Mouse (Mus musculus): ENCODE data around the gene Lcmt1. TPM values are rescaled to one million over a fixed set of nuclear protein-coding genes. Genes with fewer than 3 reads are reported as not detected.
A peak's percentile ranks its signal among the peaks of the same experiment; 100 is the strongest.

Gene Lcmt1
- polyA plus RNA-seq, 1 experiment: 3.5 TPM

GRCm38 (mm10) chr7:123452551-123452950, 83.0 kb downstream of the Lcmt1 start:
- no peak for TF ChIP-seq GATA1 (IDR thresholded peaks at IDR 0.05; ENCODE audit: low read length)

- TF ChIP-seq GATA1 (IDR thresholded peaks at IDR 0.05; ENCODE audit: low read length): no peak
Measured at GRCm38 (mm10) chr7:123453066-123453465, 83.5 kb downstream of the Lcmt1 start.

- no peak for TF ChIP-seq GATA1 (IDR thresholded peaks at IDR 0.05; ENCODE audit: low read length)
Measured at GRCm38 (mm10) chr7:123455088-123455487, 85.5 kb downstream of the Lcmt1 start.

GRCm38 (mm10) chr7:123458309-123458708, 88.7 kb downstream of the Lcmt1 start:
- no peak for TF ChIP-seq GATA1 (IDR thresholded peaks at IDR 0.05; ENCODE audit: low read length)

- TF ChIP-seq GATA1 (IDR thresholded peaks at IDR 0.05; ENCODE audit: low read length): peak; percentile 94
Measured at GRCm38 (mm10) chr7:123459247-123459646, 89.7 kb downstream of the Lcmt1 start.

GRCm38 (mm10) chr7:123461316-123461715, 91.7 kb downstream of the Lcmt1 start:
- no peak for TF ChIP-seq GATA1 (IDR thresholded peaks at IDR 0.05; ENCODE audit: low read length)

GRCm38 (mm10) chr7:123462070-123462501, 92.5 kb downstream of the Lcmt1 start, which contains the start of gene Aqp8:
TSS of gene Aqp8 (plus strand) at chr7:123462291.
- TF ChIP-seq GATA1 (IDR thresholded peaks at IDR 0.05; ENCODE audit: low read length): peak; percentile 59

GRCm38 (mm10) chr7:123463569-123463968, 94.0 kb downstream of the Lcmt1 start:
- no peak for TF ChIP-seq GATA1 (IDR thresholded peaks at IDR 0.05; ENCODE audit: low read length)

GRCm38 (mm10) chr7:123465692-123466387, 96.3 kb downstream of the Lcmt1 start:
- no peak for TF ChIP-seq GATA1 (IDR thresholded peaks at IDR 0.05; ENCODE audit: low read length)

- no peak for TF ChIP-seq GATA1 (IDR thresholded peaks at IDR 0.05; ENCODE audit: low read length)
Measured at GRCm38 (mm10) chr7:123467961-123468360, 98.4 kb downstream of the Lcmt1 start.

Other genes starting within 250 kb of the Lcmt1 start
- 84.0 and 174 TPM in 2 replicates for gene Tnrc6a, start 245.9 kb upstream of the Lcmt1 start, polyA plus RNA-seq (2012)
- gene Slc5a11, start 155.0 kb upstream of the Lcmt1 start, polyA plus RNA-seq (2012): not detected in 2 replicates
- 65.6 and 83.5 TPM in 2 replicates for gene Arhgap17, start 131 bp downstream of the Lcmt1 start, polyA plus RNA-seq (2012)
- 0.19 and 1.0 TPM in 2 replicates for gene Aqp8, start 92.5 kb downstream of the Lcmt1 start, polyA plus RNA-seq (2012)
- not detected in 2 replicates for gene Zkscan2, start 130.7 kb downstream of the Lcmt1 start, polyA plus RNA-seq (2012)

All from G1E-ER4 (cell line).